Mouse (Mus musculus): ENCODE results near the gene Galr2. TPM values are rescaled to one million over a fixed set of nuclear protein-coding genes. Genes with fewer than 3 reads are reported as not detected.

Galr2 gene
- polyA plus RNA-seq (2016; fragmentation: Nextera tagmentation; extraction: Ambion mirVana) = 0.47 and 0.56 TPM in 2 replicates

GRCm38 (mm10) chr11:116280751-116281663 lies at the start of gene Galr2:
Gene Galr2, plus strand, starts transcription at chr11:116280939.
- Histone ChIP-seq H3K4me3 (peak within 1 kb of the TSS; percentile 34), H3K27ac (no peak within 1 kb of the TSS), H3K27me3 (peaks cover 66% of the 10 kb centered on the region), H3K9ac (peak within 1 kb of the TSS; percentile 16; the same call in 1 of the 2 replicates), H3K36me3 (no peaks in the 10 kb centered on the region), H3K4me2 (replicated peaks) (peak within 1 kb of the TSS; percentile 57), H3K4me1 (peaks cover 7% of the 10 kb centered on the region; the same call in 1 of the 2 replicates), H3K9me3 (no peaks in the 10 kb centered on the region)
- 6% methylated on average over 48 of the region's 48 CpGs for WGBS
- no peak for ATAC-seq (ENCODE audit: insufficient number of reproducible peaks, insufficient read depth, low FRiP score, low TSS enrichment)

DNA sequence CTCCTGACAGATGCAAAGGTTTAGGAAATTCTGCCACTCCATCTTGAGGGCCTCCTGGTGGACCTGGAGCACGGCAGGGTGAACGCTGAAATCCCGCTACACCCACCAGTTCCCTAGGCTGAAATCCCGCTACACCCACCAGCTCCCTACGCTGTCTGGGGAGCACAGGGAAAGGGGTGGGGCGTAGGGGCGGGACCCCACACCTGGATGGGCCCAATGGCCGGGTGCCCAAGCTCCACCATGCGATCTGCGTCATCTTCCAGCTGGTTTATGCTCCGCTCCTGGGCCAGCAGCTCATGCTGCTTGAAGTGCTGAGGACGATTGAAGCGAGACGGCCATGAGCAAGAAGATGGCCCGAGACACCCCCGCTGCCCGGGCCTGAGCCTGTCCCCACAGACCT lies 48.3 kb upstream of the Galr2 start:
- Histone ChIP-seq H3K36me3 (no peaks in the 10 kb centered on the region), H3K9me3 (no peaks in the 10 kb centered on the region), H3K4me3 (no peak overlapping the region), H3K4me2 (replicated peaks) (peak overlapping the region; percentile 29; the same call in 1 of the 2 replicates), H3K4me1 (peaks cover 2% of the 10 kb centered on the region; the same call in 1 of the 2 replicates), H3K9ac (peak overlapping the region; percentile 17; the same call in 1 of the 2 replicates), H3K27me3 (peaks cover 30% of the 10 kb centered on the region), H3K27ac (no peak overlapping the region)
- no peak for ATAC-seq (ENCODE audit: insufficient number of reproducible peaks, insufficient read depth, low FRiP score, low TSS enrichment)
- WGBS = 24% methylated on average over 17 of the region's 17 CpGs

GRCm38 (mm10) chr11:116234901-116235300 lies 45.8 kb upstream of the Galr2 start:
- H3K9me3 ChIP-seq = no peaks in the 10 kb centered on the region
- H3K4me2 ChIP-seq (replicated peaks) = no peak overlapping the region
- no peak overlapping the region for H3K4me3 ChIP-seq
- no peak overlapping the region for H3K27ac ChIP-seq
- H3K36me3 ChIP-seq = no peaks in the 10 kb centered on the region
- H3K27me3 ChIP-seq = peaks cover 50% of the 10 kb centered on the region
- peaks cover 8% of the 10 kb centered on the region for H3K4me1 ChIP-seq
- 84% methylated on average over 8 of the region's 8 CpGs for WGBS
- H3K9ac ChIP-seq = no peak overlapping the region
- ATAC-seq (ENCODE audit: insufficient number of reproducible peaks, insufficient read depth, low FRiP score, low TSS enrichment) = no peak

GRCm38 (mm10) chr11:116237742-116238395 lies 42.9 kb upstream of the Galr2 start, which contains the start of gene Evpl:
Gene Evpl, minus strand, starts transcription at chr11:116238077.
- Histone ChIP-seq H3K9ac (peak within 1 kb of the TSS; percentile 8; the same call in 1 of the 2 replicates), H3K27me3 (peaks cover 45% of the 10 kb centered on the region), H3K36me3 (no peaks in the 10 kb centered on the region), H3K4me3 (peak within 1 kb of the TSS; percentile 21), H3K4me2 (replicated peaks) (peak within 1 kb of the TSS; percentile 37), H3K9me3 (no peaks in the 10 kb centered on the region), H3K27ac (no peak within 1 kb of the TSS), H3K4me1 (peaks cover 22% of the 10 kb centered on the region)
- 11% methylated on average over 31 of the region's 31 CpGs for WGBS
- peak; percentile 57 for ATAC-seq (ENCODE audit: insufficient number of reproducible peaks, insufficient read depth, low FRiP score, low TSS enrichment)

GRCm38 (mm10) chr11:116239797-116240196 lies 40.9 kb upstream of the Galr2 start:
- Histone ChIP-seq H3K4me3 (no peak overlapping the region), H3K27me3 (peaks cover 32% of the 10 kb centered on the region), H3K36me3 (peaks cover 12% of the 10 kb centered on the region), H3K4me2 (replicated peaks) (no peak overlapping the region), H3K27ac (no peak overlapping the region), H3K9me3 (no peaks in the 10 kb centered on the region), H3K9ac (no peak overlapping the region), H3K4me1 (peaks cover 22% of the 10 kb centered on the region)
- ATAC-seq (ENCODE audit: insufficient number of reproducible peaks, insufficient read depth, low FRiP score, low TSS enrichment) = no peak
- 9% methylated on average over 7 of the region's 7 CpGs for WGBS

GRCm38 (mm10) chr11:116241744-116242235 lies 38.9 kb upstream of the Galr2 start:
- H3K9ac ChIP-seq = no peak overlapping the region
- H3K4me2 ChIP-seq (replicated peaks) = no peak overlapping the region
- H3K4me3 ChIP-seq = no peak overlapping the region
- no peak for ATAC-seq (ENCODE audit: insufficient number of reproducible peaks, insufficient read depth, low FRiP score, low TSS enrichment)
- H3K36me3 ChIP-seq = peaks cover 32% of the 10 kb centered on the region
- 23% methylated on average over 12 of the region's 12 CpGs for WGBS
- peaks cover 26% of the 10 kb centered on the region for H3K27me3 ChIP-seq
- peaks cover 22% of the 10 kb centered on the region for H3K4me1 ChIP-seq
- H3K9me3 ChIP-seq = no peaks in the 10 kb centered on the region
- peak overlapping the region; percentile 57 for H3K27ac ChIP-seq

DNA sequence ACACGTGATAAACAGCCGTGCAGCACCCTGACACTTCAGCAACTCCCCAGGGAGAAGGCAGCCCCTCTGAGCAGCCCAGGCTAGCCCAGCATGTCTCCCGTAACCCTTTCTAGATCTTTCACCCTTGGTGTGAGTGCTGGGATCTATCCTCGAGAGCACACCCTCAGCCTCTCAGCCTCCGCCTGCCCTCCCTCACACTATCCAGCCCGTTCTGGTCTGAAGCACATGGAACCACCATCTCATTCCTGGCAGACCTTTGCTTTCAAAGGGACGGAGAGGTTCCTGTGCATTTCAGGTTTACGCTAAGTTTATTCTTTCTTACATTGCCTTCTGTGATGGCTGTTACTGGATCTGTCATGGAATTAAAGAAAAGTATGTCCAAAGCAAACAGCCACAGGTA lies 36.2 kb upstream of the Galr2 start:
- no peak for ATAC-seq (ENCODE audit: insufficient number of reproducible peaks, insufficient read depth, low FRiP score, low TSS enrichment)
- WGBS = 81% methylated on average over 8 of the region's 8 CpGs

GRCm38 (mm10) chr11:116245616-116246015 lies 35.1 kb upstream of the Galr2 start:
- Histone ChIP-seq H3K9me3 (no peaks in the 10 kb centered on the region), H3K9ac (no peak overlapping the region), H3K27ac (no peak overlapping the region), H3K4me1 (peaks cover 14% of the 10 kb centered on the region), H3K4me2 (replicated peaks) (no peak overlapping the region), H3K36me3 (peaks cover 70% of the 10 kb centered on the region), H3K4me3 (no peak overlapping the region), H3K27me3 (no peaks in the 10 kb centered on the region)
- 75% methylated on average over 6 of the region's 6 CpGs for WGBS
- no peak for ATAC-seq (ENCODE audit: insufficient number of reproducible peaks, insufficient read depth, low FRiP score, low TSS enrichment)

More for the DNA sequence above, 36.2 kb upstream of the Galr2 start:
- 0 out of 2 replicates have a peak overlapping the region, but pooled peaks have one; percentile 25 for H3K27ac ChIP-seq
- H3K4me3 ChIP-seq = no peak overlapping the region
- peaks cover 18% of the 10 kb centered on the region for H3K4me1 ChIP-seq
- H3K9ac ChIP-seq = no peak overlapping the region
- H3K9me3 ChIP-seq = no peaks in the 10 kb centered on the region
- peaks cover 3% of the 10 kb centered on the region; the same call in 1 of the 2 replicates for H3K27me3 ChIP-seq
- H3K4me2 ChIP-seq (replicated peaks) = no peak overlapping the region
- peaks cover 60% of the 10 kb centered on the region for H3K36me3 ChIP-seq

- Histone ChIP-seq H3K27me3 (no peaks in the 10 kb centered on the region), H3K9ac (no peak overlapping the region), H3K4me2 (replicated peaks) (no peak overlapping the region), H3K9me3 (no peaks in the 10 kb centered on the region), H3K4me3 (no peak overlapping the region), H3K27ac (no peak overlapping the region), H3K4me1 (no peaks in the 10 kb centered on the region), H3K36me3 (peaks cover 91% of the 10 kb centered on the region)
- WGBS = 79% methylated on average over 14 of the region's 14 CpGs
- ATAC-seq (ENCODE audit: insufficient number of reproducible peaks, insufficient read depth, low FRiP score, low TSS enrichment) = no peak
These were observed 33.1 kb upstream of the Galr2 start for GRCm38 (mm10) chr11:116247502-116248222.

DNA sequence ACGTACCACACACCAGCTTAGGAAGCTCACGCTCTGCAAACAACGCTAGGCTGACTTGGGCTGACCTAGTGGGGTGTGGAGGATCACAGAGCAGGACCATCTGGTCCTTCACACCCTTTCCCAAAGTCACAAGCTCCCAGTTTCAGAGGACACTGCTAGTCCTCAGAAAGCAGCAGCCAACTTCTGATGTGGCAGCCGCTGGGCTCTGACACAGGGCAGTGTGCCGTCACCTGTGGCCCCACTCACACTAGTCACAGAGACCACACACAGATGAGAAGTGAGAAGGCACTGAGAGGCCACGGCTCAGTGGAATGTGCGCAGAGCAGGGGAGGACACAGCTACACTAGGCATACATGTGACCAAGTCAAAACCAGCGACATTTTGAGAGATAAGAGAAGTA lies 29.8 kb upstream of the Galr2 start:
- no peaks in the 10 kb centered on the region for H3K27me3 ChIP-seq
- no peak overlapping the region for H3K4me2 ChIP-seq (replicated peaks)
- H3K4me3 ChIP-seq = no peak overlapping the region
- no peak overlapping the region for H3K9ac ChIP-seq
- no peaks in the 10 kb centered on the region for H3K4me1 ChIP-seq
- H3K27ac ChIP-seq = no peak overlapping the region
- ATAC-seq (ENCODE audit: insufficient number of reproducible peaks, insufficient read depth, low FRiP score, low TSS enrichment) = no peak
- 90% methylated on average over 8 of the region's 8 CpGs for WGBS
- no peaks in the 10 kb centered on the region for H3K9me3 ChIP-seq
- H3K36me3 ChIP-seq = peaks cover 96% of the 10 kb centered on the region

DNA sequence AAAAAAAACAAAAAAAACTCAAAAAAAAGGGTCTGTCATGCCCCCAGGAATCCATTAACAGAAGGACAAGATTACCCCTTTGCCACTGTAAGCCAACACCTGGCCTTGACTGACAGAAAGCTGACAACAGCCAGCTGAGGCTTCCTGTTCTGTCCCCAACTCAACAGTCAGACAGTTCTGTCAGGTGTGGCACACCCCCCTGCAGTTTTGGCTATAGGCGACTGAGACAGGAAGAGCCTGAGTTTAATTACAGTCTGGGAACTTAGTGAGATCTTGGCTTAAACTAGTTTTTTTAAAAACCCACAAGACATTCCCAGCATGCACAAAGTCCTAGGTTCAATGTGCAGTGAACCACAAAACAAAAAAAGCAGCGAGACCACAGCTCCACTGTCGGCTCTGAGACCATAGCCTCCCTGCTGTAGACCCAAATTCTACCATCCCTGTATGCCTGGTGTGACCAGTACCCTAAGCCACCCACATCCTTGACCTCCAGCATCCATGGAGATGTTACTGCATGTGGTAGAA lies 27.6 kb upstream of the Galr2 start:
- Histone ChIP-seq H3K4me2 (replicated peaks) (no peak overlapping the region), H3K9me3 (no peaks in the 10 kb centered on the region), H3K9ac (no peak overlapping the region), H3K4me3 (no peak overlapping the region), H3K27me3 (no peaks in the 10 kb centered on the region), H3K36me3 (peaks cover 93% of the 10 kb centered on the region), H3K4me1 (no peaks in the 10 kb centered on the region), H3K27ac (no peak overlapping the region)
- 84% methylated on average over 3 of the region's 3 CpGs for WGBS
- ATAC-seq (ENCODE audit: insufficient number of reproducible peaks, insufficient read depth, low FRiP score, low TSS enrichment) = no peak

Data from embryonic facial prominence, embryonic 12.5 days (tissue).